9 mouse cellular contexts compared by ENCODE assay signal in the genomic region with DNA sequence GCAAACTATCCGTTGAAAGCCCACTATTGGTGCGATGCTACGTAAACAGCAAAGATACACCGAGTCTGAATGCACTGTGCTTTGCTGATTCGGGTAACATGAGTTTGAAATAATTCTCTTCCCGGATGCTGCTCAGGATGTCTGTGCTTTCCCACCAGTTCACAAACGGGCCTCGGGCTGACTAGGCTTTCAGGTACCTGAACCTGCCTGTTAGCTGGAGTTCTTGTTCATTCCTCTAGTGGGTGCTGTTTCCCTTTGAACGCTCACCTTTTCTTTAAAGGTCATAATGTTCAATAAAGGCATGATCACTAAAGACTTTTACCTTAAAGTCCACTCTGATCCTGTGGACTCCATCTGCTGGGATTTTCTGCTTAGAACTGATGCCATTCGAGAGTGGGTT. TPM values are rescaled to one million over a fixed set of nuclear protein-coding genes. Genes with fewer than 3 reads are reported as not detected.
DNase-seq lines count a peak whose midpoint lies in the region; ATAC-seq and TF ChIP-seq lines count a peak whose summit lies in the region.
"Had no signal": no experiment of that assay in that cellular context is flagged by ENCODE, and none has a peak within 500 bp of the region (broad histone marks: within the 10 kb centered on the region; RNA-seq: fewer than 3 reads in every experiment).

No protein-coding gene starts in this region.

- no peak overlapping the region for H3K27ac ChIP-seq in heart, embryonic 11.5 days (ENCODE audit: low read depth, low read length)
- H3K27ac ChIP-seq in lung, embryonic 14.5 days (ENCODE audit: low read depth), result no peak overlapping the region
- no peak overlapping the region for H3K27ac ChIP-seq in forebrain, embryonic 10.5 days

- no peak overlapping the region for H3K4me2 ChIP-seq in heart, embryonic 11.5 days
- no peak overlapping the region for H3K4me2 ChIP-seq in lung, embryonic 14.5 days

- H3K9me3 ChIP-seq in heart, embryonic 11.5 days (replicated peaks; ENCODE audit: control insufficient read depth, low read length), result no peaks in the 10 kb centered on the region
- no peaks in the 10 kb centered on the region for H3K9me3 ChIP-seq in lung, embryonic 14.5 days (ENCODE audit: low read depth, low read length)
- H3K9me3 ChIP-seq in forebrain, embryonic 10.5 days, result no peaks in the 10 kb centered on the region

- TF ChIP-seq POLR2A in brain, embryonic 14.5 days (IDR thresholded peaks at IDR 0.05; ENCODE audit: borderline replicate concordance, extremely low read depth, insufficient read depth, insufficient read length, poor library complexity, severe bottlenecking), result no peak

- peak; percentile 35 to 53 for DNase-seq in heart, adult 18-20 months
- peak; percentile 28 to 52 for DNase-seq in CD8-positive naive resting alpha-beta T cell, adult 2 months (ENCODE audit: low read depth in 2 of 2, low spot score in 2 of 2)
- DNase-seq in brain, embryonic 14.5 days (ENCODE audit: low read depth), result peak; percentile 24
- DNase-seq in lung, embryonic 14.5 days, result peak; percentile 23
- DNase-seq in frontal cortex, postnatal 25 days (ENCODE audit: low spot score in 2 of 2), result no peak
- no peak for DNase-seq in forebrain, embryonic 10.5 days (ENCODE audit: extremely low spot score, low spot score)
- DNase-seq in frontal cortex, postnatal 36 days (ENCODE audit: low spot score in 2 of 2), result no peak

- H3K4me3 ChIP-seq in heart, embryonic 11.5 days (ENCODE audit: low read depth, low read length), result no peak overlapping the region
- no peak overlapping the region for H3K4me3 ChIP-seq in lung, embryonic 14.5 days (ENCODE audit: low read depth, low read length)
- H3K4me3 ChIP-seq in forebrain, embryonic 10.5 days, result no peak overlapping the region

- H3K4me1 ChIP-seq in heart, embryonic 11.5 days (ENCODE audit: control insufficient read depth, insufficient read depth, low read length), result no peaks in the 10 kb centered on the region
- no peaks in the 10 kb centered on the region for H3K4me1 ChIP-seq in lung, embryonic 14.5 days (ENCODE audit: insufficient read depth)
- no peaks in the 10 kb centered on the region for H3K4me1 ChIP-seq in forebrain, embryonic 10.5 days

- TF ChIP-seq CTCF in brain, embryonic 14.5 days (IDR thresholded peaks at IDR 0.05; ENCODE audit: borderline replicate concordance, extremely low read depth, insufficient read depth, insufficient read length), result peak; percentile 49; the same call in 1 of the 2 replicates
- peak; percentile 54 for TF ChIP-seq CTCF in lung, embryonic 14.5 days (IDR thresholded peaks at IDR 0.05; ENCODE audit: low read depth)

- 83% methylated on average over 10 of the region's 10 CpGs for WGBS in heart, embryonic 11.5 days (ENCODE audit: insufficient replicate concordance)
- WGBS in lung, embryonic 14.5 days, result 88% methylated on average over 10 of the region's 10 CpGs
- 94% methylated on average over 10 of the region's 10 CpGs for WGBS in forebrain, embryonic 10.5 days

- H3K27me3 ChIP-seq in heart, embryonic 11.5 days (ENCODE audit: control insufficient read depth, insufficient read depth, low read length), result no peaks in the 10 kb centered on the region
- no peaks in the 10 kb centered on the region for H3K27me3 ChIP-seq in lung, embryonic 14.5 days (ENCODE audit: insufficient read depth, low read length)
- no peaks in the 10 kb centered on the region for H3K27me3 ChIP-seq in forebrain, embryonic 10.5 days (ENCODE audit: poor library complexity, severe bottlenecking)

- H3K9ac ChIP-seq in heart, embryonic 11.5 days (ENCODE audit: low read depth, low read length), result no peak overlapping the region
- no peak overlapping the region for H3K9ac ChIP-seq in lung, embryonic 14.5 days

- no peak for ATAC-seq in heart, embryonic 11.5 days (replicated peaks; ENCODE audit: insufficient number of reproducible peaks, low FRiP score, low TSS enrichment)
- no peak for ATAC-seq in lung, embryonic 14.5 days (ENCODE audit: insufficient read depth)

- H3K36me3 ChIP-seq in heart, embryonic 11.5 days (ENCODE audit: control insufficient read depth, insufficient read depth, low read length), result peaks cover 45% of the 10 kb centered on the region
- peaks cover 92% of the 10 kb centered on the region for H3K36me3 ChIP-seq in lung, embryonic 14.5 days (ENCODE audit: insufficient read depth)
- H3K36me3 ChIP-seq in forebrain, embryonic 10.5 days (replicated peaks), result peaks cover 97% of the 10 kb centered on the region

RNA-seq across cellular contexts. Expression of a gene that starts 38.4 kb away (rescaled TPM):
- under 1 TPM; 0.72 to 0.80 TPM for total RNA-seq in heart, adult 18-20 months (2021)
- polyA plus RNA-seq in heart, embryonic 11.5 days (2014; fragmentation: Nextera tagmentation; extraction: Ambion mirVana), result 0.24 TPM in 1 of 2 replicates, not detected in the other
- polyA plus RNA-seq in brain, embryonic 14.5 days (2012; rRNA removed), result 1.1 and 1.2 TPM in 2 replicates
- 0.91 TPM in 1 of 2 replicates, not detected in the other for polyA plus RNA-seq in lung, embryonic 14.5 days (2014; fragmentation: Nextera tagmentation; extraction: Ambion mirVana)
- not detected in 2 replicates for polyA plus RNA-seq in forebrain, embryonic 10.5 days (2016; fragmentation: Nextera tagmentation; extraction: Ambion mirVana)
- polyA plus RNA-seq: limb, embryonic 11.5 days had no signal

RNA-seq across cellular contexts. Expression of a gene that starts 39.9 kb away (rescaled TPM):
- total RNA-seq in heart, adult 18-20 months (2021), result 10 to 100 TPM; 24.9 to 28.1 TPM
- 7.3 and 13.9 TPM in 2 replicates for polyA plus RNA-seq in heart, embryonic 11.5 days (2014; fragmentation: Nextera tagmentation; extraction: Ambion mirVana)
- 25.6 and 41.4 TPM in 2 replicates for polyA plus RNA-seq in brain, embryonic 14.5 days (2012; rRNA removed)
- polyA plus RNA-seq in lung, embryonic 14.5 days (2014; fragmentation: Nextera tagmentation; extraction: Ambion mirVana), result 14.4 and 14.7 TPM in 2 replicates
- polyA plus RNA-seq in forebrain, embryonic 10.5 days (2016; fragmentation: Nextera tagmentation; extraction: Ambion mirVana), result 10.3 and 10.8 TPM in 2 replicates

RNA-seq across cellular contexts. Expression of a gene that starts 42.1 kb away (rescaled TPM):
- 10 to 100 TPM; 15.1 to 15.6 TPM for total RNA-seq in heart, adult 18-20 months (2021)
- 0.80 and 0.90 TPM in 2 replicates for polyA plus RNA-seq in heart, embryonic 11.5 days (2014; fragmentation: Nextera tagmentation; extraction: Ambion mirVana)
- polyA plus RNA-seq in brain, embryonic 14.5 days (2012; rRNA removed), result 19.6 and 28.1 TPM in 2 replicates
- 0.80 and 0.85 TPM in 2 replicates for polyA plus RNA-seq in lung, embryonic 14.5 days (2014; fragmentation: Nextera tagmentation; extraction: Ambion mirVana)
- 2.1 and 3.0 TPM in 2 replicates for polyA plus RNA-seq in forebrain, embryonic 10.5 days (2016; fragmentation: Nextera tagmentation; extraction: Ambion mirVana)

Comparison
In these comparisons a context has a peak if more than half of its experiments do, and no peak if none do; other contexts are left out.
1. DNase-seq: peak in heart, adult 18-20 months (2 of 2), CD8-positive naive resting alpha-beta T cell, adult 2 months (2 of 2), brain, embryonic 14.5 days (single experiment) and lung, embryonic 14.5 days (single experiment); none in frontal cortex, postnatal 25 days (0 of 2), forebrain, embryonic 10.5 days (single experiment) and frontal cortex, postnatal 36 days (0 of 2).